Mouse (Mus musculus) frontal cortex, postnatal 10 days (tissue): Measurements from ENCODE around the gene Pacrg.
A peak's percentile ranks its signal among the peaks of the same experiment; 100 is the strongest.

Source experiments
- DNase-seq, 2 experiments: peaks; one replicate each; pipeline ENCODE4 v3.0.0; 2022; ENCODE audit warnings: low spot score in 2 of 2, mixed read lengths in 1 of 2

The Pacrg gene

DNA sequence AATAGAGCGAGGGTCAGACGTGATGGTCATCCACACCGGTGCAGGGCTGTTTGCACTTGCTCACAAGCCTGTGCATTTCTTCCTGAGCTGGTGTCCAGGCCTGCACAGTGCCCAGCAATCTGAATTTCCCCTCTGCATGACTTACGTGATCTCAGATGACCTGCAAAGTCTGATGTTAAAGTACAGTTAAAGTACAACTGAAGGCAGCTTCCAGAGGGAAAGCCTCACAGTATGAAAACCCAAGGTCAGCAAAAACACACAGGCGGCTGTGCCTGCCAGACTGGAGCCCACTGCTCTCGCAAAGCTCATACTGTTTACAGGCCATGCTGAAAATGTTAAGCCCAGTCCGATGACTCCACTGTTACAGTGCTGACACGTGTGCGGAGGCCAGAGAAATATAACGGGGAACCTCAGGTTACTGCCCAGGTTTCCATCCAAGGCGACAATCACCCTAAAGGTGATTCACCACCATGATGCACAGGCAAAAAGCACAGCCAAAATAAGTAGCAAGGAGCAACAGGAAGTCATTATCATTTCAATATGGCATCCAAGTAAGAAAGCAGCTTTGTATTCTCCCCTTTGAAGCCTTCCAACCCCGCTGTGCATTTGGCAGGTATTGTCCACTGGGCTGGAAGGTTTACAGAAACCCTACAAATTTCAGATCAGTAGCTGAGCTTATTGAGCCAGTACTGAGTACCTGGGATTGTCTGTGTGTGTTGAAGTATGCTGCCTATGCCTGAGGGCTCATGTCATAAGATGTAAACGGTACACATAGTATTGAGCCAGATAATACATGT lies 213.6 kb downstream of the Pacrg start:
- DNase-seq = no peak

DNA sequence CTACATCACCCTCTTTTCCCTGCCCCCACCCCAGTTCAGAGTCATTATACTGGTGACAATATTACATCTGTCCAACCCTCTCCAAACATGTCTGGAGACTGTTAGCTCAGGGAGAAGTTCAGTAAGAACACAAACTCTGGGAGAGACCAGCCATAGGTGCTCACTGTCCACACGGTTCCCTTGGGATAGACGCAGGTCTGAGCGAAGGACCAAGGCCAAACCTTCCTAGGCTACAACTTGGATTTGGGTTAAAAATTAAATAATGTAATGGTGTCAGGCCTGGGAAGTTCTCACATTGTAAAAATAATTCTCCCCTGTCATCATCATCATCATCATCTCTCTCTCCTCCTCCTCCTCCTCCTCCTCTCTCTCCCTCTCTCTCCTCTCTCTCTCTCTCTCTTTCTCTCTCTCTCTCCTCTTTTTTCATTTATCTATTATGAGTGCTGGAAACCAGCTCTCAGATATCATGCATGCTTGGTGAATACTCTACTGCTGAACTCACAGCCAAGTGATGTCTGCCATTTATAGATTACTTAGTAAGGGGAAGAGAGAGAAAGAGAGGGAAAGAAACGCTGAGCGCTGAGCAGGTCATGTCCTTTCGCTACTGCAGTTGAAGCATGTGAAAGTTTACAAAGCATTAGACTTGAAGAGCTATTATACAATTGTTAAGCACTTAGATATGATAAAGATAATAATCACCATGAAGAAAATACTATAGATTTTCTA lies 215.2 kb downstream of the Pacrg start:
- no peak for DNase-seq

GRCm38 (mm10) chr17:10620621-10621020 lies 219.5 kb downstream of the Pacrg start:
- no peak for DNase-seq

- DNase-seq = peak in 1 of 2 experiments; percentile 7
Observed at GRCm38 (mm10) chr17:10619881-10620280, 220.2 kb downstream of the Pacrg start.

DNA sequence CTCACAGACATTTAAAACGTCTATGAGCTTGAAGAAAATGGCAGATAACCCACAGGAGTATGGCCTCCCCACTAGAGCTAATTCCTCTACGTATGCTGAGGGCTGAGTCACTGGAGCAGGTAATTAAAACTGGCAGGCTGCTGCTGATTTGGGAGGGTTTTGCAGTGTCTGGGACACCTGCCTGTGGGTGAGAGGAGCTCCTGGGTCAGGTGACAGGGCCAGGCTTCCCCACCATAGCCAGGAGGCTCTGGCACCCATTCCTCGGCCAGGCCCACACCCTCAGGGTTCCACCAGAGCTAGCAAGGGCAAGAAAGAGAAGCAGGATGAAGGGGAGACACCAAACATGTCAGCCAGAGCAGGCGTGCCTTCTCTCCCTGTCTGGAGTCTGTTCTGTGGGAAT lies 222.5 kb downstream of the Pacrg start:
- DNase-seq = no peak

- DNase-seq = no peak
Observed at GRCm38 (mm10) chr17:10615611-10616010, 224.5 kb downstream of the Pacrg start.

DNA sequence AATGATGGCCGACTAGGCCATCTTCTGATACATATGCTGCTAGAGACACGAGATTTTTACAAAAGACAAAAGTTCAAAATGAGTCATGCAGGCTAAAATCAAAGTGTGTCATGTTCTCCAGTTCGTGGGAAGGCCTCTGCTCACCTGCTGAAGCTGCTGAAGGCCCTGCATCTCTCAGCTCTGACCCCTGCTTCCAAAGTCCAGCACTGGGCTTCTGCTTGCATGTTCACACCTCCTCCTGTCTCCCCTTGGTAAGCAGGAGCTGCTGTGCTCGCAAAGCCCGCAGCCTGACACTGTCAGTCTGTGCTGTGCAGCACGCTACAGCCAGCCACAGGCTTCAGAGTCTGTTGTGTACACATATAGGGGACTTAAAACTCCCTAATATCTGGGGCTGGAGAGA lies 225.4 kb downstream of the Pacrg start:
- DNase-seq = no peak

DNA sequence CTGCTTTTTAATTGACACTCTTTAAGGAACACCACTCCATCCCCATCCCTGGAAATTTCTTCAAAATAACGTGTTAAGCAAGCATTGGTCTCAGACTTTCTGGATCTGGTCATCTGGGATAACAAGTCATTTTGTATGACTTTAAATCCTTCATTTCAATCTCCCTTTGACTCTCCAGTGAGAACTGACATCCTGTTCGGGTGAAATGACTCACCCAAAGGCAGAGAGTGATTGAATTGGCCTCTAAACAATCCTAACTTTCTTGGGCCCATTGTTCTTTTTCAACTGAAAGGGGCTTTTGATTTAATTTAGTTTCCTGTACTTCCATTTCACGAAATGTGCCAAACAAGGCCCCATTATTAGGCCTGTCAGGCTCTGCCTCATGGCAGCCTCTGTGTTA lies 228.5 kb downstream of the Pacrg start:
- no peak for DNase-seq

DNA sequence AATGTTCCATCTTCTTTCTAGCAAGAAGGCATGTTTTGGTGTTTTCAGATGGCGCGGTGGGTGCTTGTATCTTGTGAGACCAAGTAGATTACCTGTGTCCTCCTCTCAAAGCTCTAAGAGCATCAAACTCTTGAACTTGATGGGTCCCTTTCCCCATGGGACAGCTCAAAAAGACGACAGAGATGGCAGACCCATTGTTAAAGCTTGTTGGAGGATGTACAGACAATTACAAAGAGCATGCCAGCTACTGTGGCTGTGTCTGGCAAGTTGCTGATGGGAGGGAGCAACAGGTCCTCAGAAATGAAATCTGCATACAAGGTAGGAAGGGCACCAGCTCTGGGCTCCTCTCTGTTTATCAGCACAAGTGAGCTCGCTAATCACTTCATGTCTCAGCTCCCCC lies 232.0 kb downstream of the Pacrg start:
- DNase-seq = no peak

DNA sequence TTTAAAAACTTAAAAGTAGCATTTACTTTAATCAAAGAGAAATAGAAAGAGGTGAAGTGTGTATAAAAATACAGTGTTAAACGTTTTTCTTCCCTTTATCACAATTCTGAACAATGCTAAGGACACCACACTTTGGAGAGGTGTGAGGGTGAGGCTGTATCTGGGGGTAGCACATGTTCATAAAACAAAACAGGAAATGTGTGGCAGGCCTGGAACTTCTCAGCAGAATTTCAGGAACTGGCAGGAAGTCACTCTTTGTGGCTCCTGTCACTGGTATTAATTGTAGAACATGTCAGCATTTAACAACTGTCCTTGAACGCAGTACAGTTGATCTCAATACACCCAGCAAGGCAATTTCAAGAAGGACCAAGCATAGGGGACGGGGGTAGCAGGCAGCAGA lies 234.0 kb downstream of the Pacrg start:
- DNase-seq = no peak

DNA sequence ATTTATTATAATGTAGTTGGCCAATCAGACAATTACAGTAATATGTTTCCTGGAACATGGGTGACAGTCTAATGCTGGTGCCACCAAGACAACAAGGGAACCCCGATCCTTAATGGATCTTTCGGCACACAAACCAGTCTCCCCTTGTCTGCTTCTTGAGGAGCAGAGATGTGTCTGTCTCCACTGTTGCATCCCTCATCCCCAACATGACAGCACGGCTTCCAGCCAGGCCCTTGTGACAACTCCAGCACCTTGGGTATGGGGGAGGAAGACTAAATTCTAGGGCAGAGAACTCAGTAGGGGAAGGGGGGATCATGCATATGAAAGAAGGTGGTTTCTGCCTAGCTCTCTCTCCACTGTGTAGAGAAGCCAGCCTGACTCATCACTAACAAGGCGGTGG lies 242.4 kb downstream of the Pacrg start:
- DNase-seq = no peak

DNA sequence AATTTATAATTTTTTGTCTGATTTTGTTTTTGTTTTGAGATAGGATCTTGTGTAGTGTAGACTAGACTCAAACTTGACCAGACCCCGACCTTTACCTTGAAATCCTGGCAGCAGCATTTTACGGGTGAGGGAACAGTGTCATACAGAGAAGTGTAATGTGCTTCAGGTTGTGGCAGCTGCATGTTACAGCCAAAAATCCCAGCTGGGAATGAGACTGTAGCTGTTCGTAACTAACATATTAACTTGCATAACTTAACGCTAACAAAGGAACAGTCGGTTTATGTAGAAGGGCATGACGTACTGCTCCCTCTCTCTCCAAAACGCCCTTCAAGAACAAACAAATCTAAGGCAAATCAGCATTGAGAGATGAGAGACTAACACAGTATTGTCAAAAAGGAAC lies 250.5 kb downstream of the Pacrg start:
- no peak for DNase-seq

GRCm38 (mm10) chr17:10588922-10589400 lies 251.2 kb downstream of the Pacrg start:
- no peak for DNase-seq

DNA sequence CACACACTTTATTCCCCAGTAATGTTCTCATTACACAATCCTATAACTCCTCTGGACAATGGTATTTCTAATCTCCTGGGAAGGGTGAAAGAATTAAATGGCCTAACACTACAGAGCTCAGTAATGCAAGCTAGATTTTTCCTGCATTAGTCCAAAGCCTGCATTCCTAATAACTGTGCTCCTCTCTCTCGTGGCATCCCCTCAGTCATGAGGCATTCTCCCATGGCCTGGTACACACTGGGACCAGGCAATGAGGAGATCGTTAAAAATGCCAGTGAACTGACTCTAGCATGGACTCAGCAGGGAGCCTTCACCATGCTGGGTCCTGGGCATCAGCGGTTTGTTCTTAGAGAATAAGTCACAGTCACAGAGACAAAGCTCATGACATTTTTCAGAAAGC lies 256.8 kb downstream of the Pacrg start:
- DNase-seq = no peak

- no peak for DNase-seq
Observed at GRCm38 (mm10) chr17:10575306-10575705, 264.8 kb downstream of the Pacrg start.

- DNase-seq = no peak
Observed at GRCm38 (mm10) chr17:10572436-10572835, 267.7 kb downstream of the Pacrg start.

GRCm38 (mm10) chr17:10569270-10569669 lies 270.8 kb downstream of the Pacrg start:
- DNase-seq = no peak

- no peak for DNase-seq
Observed at GRCm38 (mm10) chr17:10567411-10567810, 272.7 kb downstream of the Pacrg start.

GRCm38 (mm10) chr17:10564191-10564590 lies 275.9 kb downstream of the Pacrg start:
- no peak for DNase-seq

DNA sequence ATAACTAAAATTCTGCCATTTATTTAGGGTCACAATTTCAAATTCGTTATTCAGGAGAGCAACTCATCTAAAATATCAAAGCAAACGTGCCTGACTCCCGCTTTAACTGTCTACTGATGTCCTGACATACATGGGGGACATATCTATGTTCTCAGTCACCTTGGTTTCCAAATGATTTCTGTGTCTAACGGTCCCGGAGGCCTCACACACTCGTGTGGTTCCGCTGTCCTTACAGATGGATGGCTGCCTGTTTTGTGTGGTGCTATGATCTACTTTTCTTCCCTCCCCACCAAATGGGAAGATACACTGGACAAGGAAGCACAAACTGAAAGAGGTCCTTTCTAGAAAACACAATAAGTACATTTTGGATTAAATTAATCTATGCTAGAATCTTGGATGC lies 277.2 kb downstream of the Pacrg start:
- DNase-seq = no peak

- DNase-seq = no peak
Observed at GRCm38 (mm10) chr17:10560053-10560452, 280.1 kb downstream of the Pacrg start.

GRCm38 (mm10) chr17:10558671-10559070 lies 281.4 kb downstream of the Pacrg start:
- DNase-seq = no peak
